Mouse (Mus musculus) MEL (cell line): ENCODE measurements around the gene Piezo1. TPM values are rescaled to one million over a fixed set of nuclear protein-coding genes. Genes with fewer than 3 reads are reported as not detected.

Source experiments
- DNase-seq: peaks from one replicate; pipeline ENCODE4 v3.0.0; 2011; ENCODE audit warnings: low read depth, low spot score
- H3K27ac ChIP-seq: 2 replicates; pipeline ENCODE4 v1.5.1; 2012; ENCODE audit warnings: low read depth, mild to moderate bottlenecking, control low read depth, low read length, moderate library complexity; ENCODE audit not compliant: control insufficient read depth
- H3K27me3 ChIP-seq, 2 experiments: fragments of 150-350 bp in 1 of 2; sonication (generic) in 1 of 2; 2 replicates each; pipeline ENCODE4 v1.6.1; 2012; ENCODE audit warnings: low read length in 2 of 2, mild to moderate bottlenecking in 2 of 2, improper control_type of control experiment in 1 of 2, moderate library complexity in 1 of 2; ENCODE audit not compliant: insufficient read depth in 2 of 2, control insufficient read depth in 1 of 2
- H3K36me3 ChIP-seq, 2 experiments: 2 replicates each; pipeline ENCODE4 v1.6.1; 2012 to 2014; ENCODE audit warnings: low read length in 2 of 2, improper control_type of control experiment in 1 of 2, inconsistent platforms in 1 of 2, mild to moderate bottlenecking in 1 of 2; ENCODE audit not compliant: insufficient read depth in 2 of 2, control insufficient read depth in 1 of 2
- H3K4me1 ChIP-seq, 2 experiments: fragments of 150-350 bp in 1 of 2; sonication (generic) in 1 of 2; 2 replicates each; pipeline ENCODE4 v1.6.1; 2012; ENCODE audit warnings: low read length in 2 of 2, improper control_type of control experiment in 1 of 2, mild to moderate bottlenecking in 1 of 2; ENCODE audit not compliant: insufficient read depth in 2 of 2, control insufficient read depth in 1 of 2
- H3K4me3 ChIP-seq, 2 experiments: fragments of 150-350 bp in 1 of 2; sonication (generic) in 1 of 2; 2 replicates each; pipeline ENCODE4 v1.5.1; 2012; ENCODE audit warnings: low read depth in 2 of 2, low read length in 2 of 2, mild to moderate bottlenecking in 2 of 2, moderate library complexity in 2 of 2, control low read depth in 1 of 2, improper control_type of control experiment in 1 of 2; ENCODE audit not compliant: control insufficient read depth in 1 of 2, insufficient read depth in 1 of 2
- H3K79me2 ChIP-seq: 2 replicates; pipeline ENCODE4 v1.6.1; 2012; ENCODE audit warnings: mild to moderate bottlenecking, low read length, moderate library complexity; ENCODE audit not compliant: control insufficient read depth, poor library complexity, insufficient read depth
- H3K9ac ChIP-seq: 2 replicates; pipeline ENCODE4 v1.6.1; 2012; ENCODE audit warnings: low read depth, mild to moderate bottlenecking, control low read depth, low read length, moderate library complexity; ENCODE audit not compliant: control insufficient read depth, poor library complexity, severe bottlenecking
- H3K9me3 ChIP-seq: fragments of 150-350 bp; sonication (generic); replicated peaks from 2 replicates; pipeline ENCODE4 v1.6.1; 2012; ENCODE audit warnings: mild to moderate bottlenecking, low read length, improper control_type of control experiment, moderate library complexity; ENCODE audit not compliant: insufficient read depth
- CHD2 ChIP-seq: IDR thresholded peaks from 2 replicates; pipeline ENCODE4 v1.6.1; 2011; ENCODE audit warnings: low read length, improper control_type of control experiment
- CTCF ChIP-seq, 3 experiments: IDR thresholded peaks in 2 of 3; conservative IDR thresholded peaks in 1 of 3; 2 replicates each; pipeline ENCODE4 v1.5.1; 2011 to 2012; ENCODE audit warnings: low read length in 3 of 3, low read depth in 2 of 3, mild to moderate bottlenecking in 2 of 3, improper control_type of control experiment in 1 of 3, inconsistent platforms in 1 of 3, mixed read lengths in 1 of 3, moderate library complexity in 1 of 3; ENCODE audit not compliant: control insufficient read depth in 1 of 3, insufficient read depth in 1 of 3, poor library complexity in 1 of 3, severe bottlenecking in 1 of 3
- E2F4 ChIP-seq: IDR thresholded peaks from 2 replicates; pipeline ENCODE4 v1.6.1; 2011; ENCODE audit warnings: low read depth, low read length, improper control_type of control experiment, borderline replicate concordance
- ELF1 ChIP-seq: IDR thresholded peaks from 2 replicates; pipeline ENCODE4 v1.6.1; 2014; ENCODE audit warnings: low read depth, mild to moderate bottlenecking, inconsistent platforms, low read length, improper control_type of control experiment, moderate library complexity
- ETS1 ChIP-seq: IDR thresholded peaks from 2 replicates; pipeline ENCODE4 v1.6.1; 2012; ENCODE audit warnings: low read depth, mild to moderate bottlenecking, inconsistent platforms, low read length, improper control_type of control experiment, moderate library complexity
- GABPA ChIP-seq: IDR thresholded peaks from 2 replicates; pipeline ENCODE4 v1.6.1; 2012; ENCODE audit warnings: low read depth, mild to moderate bottlenecking, inconsistent platforms, low read length, improper control_type of control experiment, moderate library complexity
- GATA1 ChIP-seq: IDR thresholded peaks from 2 replicates; pipeline ENCODE4 v1.6.1; 2011; ENCODE audit warnings: low read depth, low read length, improper control_type of control experiment
- HCFC1 ChIP-seq: IDR thresholded peaks from 2 replicates; pipeline ENCODE4 v1.6.1; 2012; ENCODE audit warnings: low read depth, mild to moderate bottlenecking, inconsistent platforms, low read length, improper control_type of control experiment, moderate library complexity
- JUND ChIP-seq: IDR thresholded peaks from 2 replicates; pipeline ENCODE4 v1.6.1; 2011; ENCODE audit warnings: low read depth, mild to moderate bottlenecking, improper control_type of control experiment, low read length
- KAT2A ChIP-seq: conservative IDR thresholded peaks from 2 replicates; pipeline ENCODE4 v1.6.1; 2012; ENCODE audit warnings: low read depth, low read length, improper control_type of control experiment, inconsistent platforms
- MAX ChIP-seq: IDR thresholded peaks from 2 replicates; pipeline ENCODE4 v1.6.1; 2011; ENCODE audit warnings: low read length, improper control_type of control experiment
- MAZ ChIP-seq: IDR thresholded peaks from 2 replicates; pipeline ENCODE4 v1.6.1; 2012; ENCODE audit warnings: low read depth, mild to moderate bottlenecking, inconsistent platforms, low read length, improper control_type of control experiment
- MEF2A ChIP-seq: IDR thresholded peaks from 2 replicates; pipeline ENCODE4 v1.6.1; 2014; ENCODE audit warnings: low read depth, mild to moderate bottlenecking, inconsistent platforms, low read length, improper control_type of control experiment; ENCODE audit not compliant: poor library complexity, insufficient replicate concordance, severe bottlenecking; ENCODE audit errors: extremely low read depth
- MXI1 ChIP-seq: IDR thresholded peaks from 2 replicates; pipeline ENCODE4 v1.6.1; 2011; ENCODE audit warnings: mild to moderate bottlenecking, low read depth, low read length, improper control_type of control experiment
- MYC ChIP-seq: IDR thresholded peaks from 2 replicates; pipeline ENCODE4 v1.6.1; 2011; ENCODE audit warnings: low read depth, mild to moderate bottlenecking, low read length, improper control_type of control experiment, moderate library complexity
- NELFE ChIP-seq: IDR thresholded peaks from 2 replicates; pipeline ENCODE4 v1.6.1; 2011; ENCODE audit warnings: low read depth, low read length, improper control_type of control experiment
- NRF1 ChIP-seq: IDR thresholded peaks from 2 replicates; pipeline ENCODE4 v1.6.1; 2014; ENCODE audit warnings: low read depth, mild to moderate bottlenecking, inconsistent platforms, low read length, improper control_type of control experiment, moderate library complexity; ENCODE audit not compliant: poor library complexity, insufficient read depth, severe bottlenecking
- POLR2A ChIP-seq, 2 experiments: IDR thresholded peaks; 2 replicates each; pipeline ENCODE4 v1.6.1; 2011 to 2012; ENCODE audit warnings: low read length in 2 of 2, mild to moderate bottlenecking in 2 of 2, control low read depth in 1 of 2, improper control_type of control experiment in 1 of 2, low read depth in 1 of 2, moderate library complexity in 1 of 2; ENCODE audit not compliant: control insufficient read depth in 1 of 2, insufficient read depth in 1 of 2, poor library complexity in 1 of 2
- POLR2AphosphoS2 ChIP-seq: IDR thresholded peaks from 2 replicates; pipeline ENCODE4 v1.6.1; 2011; ENCODE audit warnings: low read length, improper control_type of control experiment
- POLR2AphosphoS5 ChIP-seq: IDR thresholded peaks from 2 replicates; pipeline ENCODE4 v1.6.1; 2012; ENCODE audit warnings: low read depth, borderline replicate concordance, mild to moderate bottlenecking, inconsistent platforms, low read length, moderate library complexity, mixed read lengths
- RCOR1 ChIP-seq: IDR thresholded peaks from 2 replicates; pipeline ENCODE4 v1.6.1; 2012; ENCODE audit warnings: low read depth, mild to moderate bottlenecking, inconsistent platforms, low read length, improper control_type of control experiment
- SIN3A ChIP-seq: IDR thresholded peaks from 2 replicates; pipeline ENCODE4 v1.6.1; 2012; ENCODE audit warnings: low read length, improper control_type of control experiment, inconsistent platforms
- TAL1 ChIP-seq: IDR thresholded peaks from 2 replicates; pipeline ENCODE4 v1.6.1; 2012; ENCODE audit warnings: mild to moderate bottlenecking, inconsistent platforms, low read length, moderate library complexity, mixed read lengths
- TBP ChIP-seq: IDR thresholded peaks from 2 replicates; pipeline ENCODE4 v1.8.0; 2011; ENCODE audit warnings: low read depth, low read length, improper control_type of control experiment
- TCF12 ChIP-seq: IDR thresholded peaks from 2 replicates; pipeline ENCODE4 v1.6.1; 2014; ENCODE audit warnings: low read depth, mild to moderate bottlenecking, inconsistent platforms, low read length, improper control_type of control experiment, moderate library complexity
- UBTF ChIP-seq: IDR thresholded peaks from 2 replicates; pipeline ENCODE4 v1.6.1; 2012; ENCODE audit warnings: low read depth, mild to moderate bottlenecking, inconsistent platforms, low read length, improper control_type of control experiment, moderate library complexity, borderline replicate concordance; ENCODE audit not compliant: insufficient read depth
- USF1 ChIP-seq: IDR thresholded peaks from 2 replicates; pipeline ENCODE4 v1.6.1; 2014; ENCODE audit warnings: low read depth, mild to moderate bottlenecking, inconsistent platforms, low read length, improper control_type of control experiment, moderate library complexity
- USF2 ChIP-seq, 2 experiments: IDR thresholded peaks; 2 replicates each; pipeline ENCODE4 v1.6.1; 2011 to 2012; ENCODE audit warnings: improper control_type of control experiment in 2 of 2, low read length in 2 of 2, borderline replicate concordance in 1 of 2, inconsistent platforms in 1 of 2, low read depth in 1 of 2, mild to moderate bottlenecking in 1 of 2; ENCODE audit not compliant: insufficient read depth in 1 of 2
- ZC3H11A ChIP-seq: IDR thresholded peaks from 2 replicates; pipeline ENCODE4 v1.6.1; 2012; ENCODE audit warnings: low read depth, mild to moderate bottlenecking, inconsistent platforms, low read length, improper control_type of control experiment
- ZKSCAN1 ChIP-seq: IDR thresholded peaks from 2 replicates; pipeline ENCODE4 v1.6.1; 2012; ENCODE audit warnings: low read depth, mild to moderate bottlenecking, inconsistent platforms, low read length, improper control_type of control experiment, moderate library complexity
- ZMIZ1 ChIP-seq: IDR thresholded peaks from 2 replicates; pipeline ENCODE4 v1.6.1; 2012; ENCODE audit warnings: low read depth, mild to moderate bottlenecking, inconsistent platforms, low read length, improper control_type of control experiment, moderate library complexity
- polyA plus RNA-seq, 2 experiments: library from polyadenylated mRNA; stranded (reverse) in 1 of 2; unstranded in 1 of 2; fragments of >175 nt in 1 of 2; fragments of >200 nt in 1 of 2; gene quantifications; 2 replicates each; pipeline versions ENCODE4 v1.2.1 to v1.2.4; 2012; ENCODE audit warnings: low replicate concordance in 2 of 2, low read depth in 1 of 2; ENCODE audit not compliant: insufficient read length in 2 of 2, insufficient read depth in 1 of 2, missing spikeins in 1 of 2
- total RNA-seq: library from RNA; depleted of rRNA; stranded (reverse); fragments of 300-350 nt; gene quantifications from 2 replicates; pipeline ENCODE4 v1.2.3, GENCODE M21; 2012

The Piezo1 gene
- total and polyA plus RNA-seq, 3 experiments, result 35.1 to 223 (median 144) TPM

GRCm38 (mm10) chr8:122475580-122476320 lies 75.4 kb downstream of the Piezo1 start, which contains the start of the genes Rnf166 and Ctu2:
TSS of gene Rnf166 (minus strand) at chr8:122476064.
TSS of gene Ctu2 (plus strand) at chr8:122476143.
- peak; percentile 92 for DNase-seq
- Histone ChIP-seq H3K9ac (peak within 1 kb of the TSS; percentile 92), H3K4me3 (peak within 1 kb of the TSS; percentile 90 to 97), H3K79me2 (peaks cover 21% of the 10 kb centered on the region), H3K4me1 (peaks cover 6 to 17% of the 10 kb centered on the region in 2 experiments), H3K36me3 (peaks cover 0 to 13% of the 10 kb centered on the region in 2 experiments; a peak in 3 of 4 replicates), H3K27me3 (no peaks in the 10 kb centered on the region), H3K27ac (peak within 1 kb of the TSS; percentile 69)
- no peak for TF ChIP-seq TBP
- TF ChIP-seq E2F4, result no peak
- peak; percentile 98 for TF ChIP-seq SIN3A
- no peak for TF ChIP-seq USF1
- TF ChIP-seq UBTF, result no peak
- no peak for TF ChIP-seq POLR2AphosphoS5
- TF ChIP-seq USF2 (IDR thresholded peaks at IDR 0.05; ENCODE audit: borderline replicate concordance in 1 of 2, insufficient read depth in 1 of 2, low read depth in 1 of 2, low read length in 2 of 2), result no peak
- peak; percentile 72 for TF ChIP-seq ELF1
- TF ChIP-seq MEF2A, result 0 out of 2 replicates have a peak, but pooled peaks have one; percentile 56
- 0 out of 2 replicates have a peak, but pooled peaks have one; percentile 7 for TF ChIP-seq RCOR1
- peak; percentile 59 for TF ChIP-seq TCF12
- no peak; the same call in 1 of the 2 replicates for TF ChIP-seq KAT2A
- TF ChIP-seq ZKSCAN1, result no peak
- peak; percentile 46; the same call in 1 of the 2 replicates for TF ChIP-seq MYC
- TF ChIP-seq ZMIZ1, result peak; percentile 33; the same call in 1 of the 2 replicates
- peak; percentile 76; the same call in 1 of the 2 replicates for TF ChIP-seq GABPA
- peak; percentile 47 for TF ChIP-seq ZC3H11A
- peak; percentile 74 for TF ChIP-seq NELFE
- TF ChIP-seq JUND, result no peak
- TF ChIP-seq POLR2A (IDR thresholded peaks at IDR 0.05; ENCODE audit: control insufficient read depth in 1 of 2, insufficient read depth in 1 of 2, low read depth in 1 of 2, low read length in 2 of 2, poor library complexity in 1 of 2), result peak; percentile 74 to 84
- TF ChIP-seq POLR2AphosphoS2, result peak; percentile 48; the same call in 1 of the 2 replicates
- TF ChIP-seq MXI1, result peak; percentile 99
- TF ChIP-seq MAX, result peak; percentile 83; the same call in 1 of the 2 replicates
- TF ChIP-seq HCFC1, result peak; percentile 91
- no peak for TF ChIP-seq CHD2
- peak in 1 of 3 experiments; percentile 3; a peak in 1 of 6 replicates for TF ChIP-seq CTCF (IDR thresholded peaks at IDR 0.05 in 2 of 3, conservative IDR thresholded peaks at IDR 0.05 in 1 of 3; ENCODE audit: control insufficient read depth in 1 of 3, insufficient read depth in 1 of 3, low read depth in 2 of 3, low read length in 3 of 3, poor library complexity in 1 of 3, severe bottlenecking in 1 of 3)
- no peak for TF ChIP-seq TAL1
- peak; percentile 56 for TF ChIP-seq NRF1
- TF ChIP-seq MAZ, result peak; percentile 37; the same call in 1 of the 2 replicates
- TF ChIP-seq GATA1, result no peak
- peak; percentile 71; the same call in 1 of the 2 replicates for TF ChIP-seq ETS1
- TF ChIP-seq, all 39 proteins: peak for 19
- H3K9me3 ChIP-seq, result no peaks in the 10 kb centered on the region
